Mouse (Mus musculus) liver, postnatal 0 days (tissue): Measurements from ENCODE around the gene Dennd1b. TPM values are rescaled to one million over a fixed set of nuclear protein-coding genes. Genes with fewer than 3 reads are reported as not detected.

ENCODE experiments used
- ATAC-seq: fragments of 200-750 bp; cut with Nextera tagmentation; 2 replicates; pipeline ENCODE4 v1.8.0; 2017; ENCODE audit warnings: mild to moderate bottlenecking, moderate library complexity
- DNase-seq: peaks from one replicate; pipeline ENCODE4 v3.0.0-alpha.2; 2016
- H3K27ac ChIP-seq: fragments of 300-500 bp; sonication (generic); 2 replicates; pipeline ENCODE4 v1.5.1; 2014; ENCODE audit warnings: antibody characterized with exemption, moderate library complexity, mild to moderate bottlenecking, low read depth
- H3K27me3 ChIP-seq: fragments of 300-500 bp; sonication (generic); 2 replicates; pipeline ENCODE4 v1.6.1; 2014; ENCODE audit warnings: low read length, control low read depth, mixed read lengths; ENCODE audit not compliant: insufficient read depth
- H3K36me3 ChIP-seq: fragments of 300-500 bp; sonication (generic); replicated peaks from 2 replicates; pipeline ENCODE4 v1.6.1; 2014; ENCODE audit warnings: mild to moderate bottlenecking, control low read depth, low read length, moderate library complexity, mixed read lengths; ENCODE audit not compliant: insufficient read depth
- H3K4me1 ChIP-seq: fragments of 300-500 bp; sonication (generic); 2 replicates; pipeline ENCODE4 v1.6.1; 2014; ENCODE audit warnings: antibody characterized with exemption, mild to moderate bottlenecking, control low read depth; ENCODE audit not compliant: insufficient read depth
- H3K4me2 ChIP-seq: fragments of 300-500 bp; sonication (generic); 2 replicates; pipeline ENCODE4 v1.6.1; 2014; ENCODE audit warnings: low read depth, mild to moderate bottlenecking, low read length, moderate library complexity, mixed read lengths
- H3K4me3 ChIP-seq: fragments of 300-500 bp; sonication (generic); 2 replicates; pipeline ENCODE4 v1.5.1; 2014; ENCODE audit warnings: low read depth, low read length
- H3K9ac ChIP-seq: fragments of 300-500 bp; sonication (generic); replicated peaks from 2 replicates; pipeline ENCODE4 v1.6.1; 2014; ENCODE audit warnings: mild to moderate bottlenecking, moderate library complexity
- H3K9me3 ChIP-seq: fragments of 300-500 bp; sonication (generic); 2 replicates; pipeline ENCODE4 v1.6.1; 2016; ENCODE audit warnings: mild to moderate bottlenecking, control low read depth, low read length, mixed read lengths
- CTCF ChIP-seq: sonication (generic); IDR thresholded peaks from 2 replicates; pipeline ENCODE4 v1.5.1; 2016; ENCODE audit warnings: antibody characterized with exemption, low read depth
- EP300 ChIP-seq: IDR thresholded peaks from 2 replicates; pipeline ENCODE4 v1.6.1; 2016; ENCODE audit warnings: antibody characterized with exemption, low read depth, mild to moderate bottlenecking
- WGBS: fragments of 180-500 bp; shearing (Covaris S2); extraction: QIAGEN DNeasy Blood & Tissue Kit; methylation state at CpG from one replicate; pipeline ENCODE4 v1.1.7; 2014; ENCODE audit not compliant: insufficient replicate concordance; 5-methylcytosine and 5-hydroxymethylcytosine counted together
- polyA plus RNA-seq: library from polyadenylated mRNA; unstranded; fragments of >200 nt; fragmentation: Nextera tagmentation; extraction: Ambion mirVana; gene quantifications from 2 replicates; pipeline ENCODE4 v1.2.1, GENCODE M21; 2015

Dennd1b gene
- polyA plus RNA-seq, 1 experiment from 2014 or later, result 8.4 TPM

- DNase-seq (no peak), ATAC-seq (no peak)
- Histone ChIP-seq H3K4me2 (no peak overlapping the region), H3K4me3 (no peak overlapping the region), H3K4me1 (no peaks in the 10 kb centered on the region), H3K36me3 (no peaks in the 10 kb centered on the region), H3K9me3 (no peaks in the 10 kb centered on the region), H3K27me3 (no peaks in the 10 kb centered on the region), H3K9ac (no peak overlapping the region), H3K27ac (no peak overlapping the region)
- no peak for TF ChIP-seq EP300
- no peak for TF ChIP-seq CTCF
- 65% methylated on average over 2 of the region's 2 CpGs for WGBS
Measured at GRCm38 (mm10) chr1:139194011-139194410, 230.8 kb downstream of the Dennd1b start.

GRCm38 (mm10) chr1:139194428-139195028 lies 231.3 kb downstream of the Dennd1b start:
- Histone ChIP-seq H3K4me2 (no peak overlapping the region), H3K36me3 (no peaks in the 10 kb centered on the region), H3K9me3 (no peaks in the 10 kb centered on the region), H3K4me1 (no peaks in the 10 kb centered on the region), H3K4me3 (no peak overlapping the region), H3K27me3 (no peaks in the 10 kb centered on the region), H3K9ac (no peak overlapping the region), H3K27ac (no peak overlapping the region)
- ATAC-seq (no peak), DNase-seq (no peak)
- TF ChIP-seq EP300, result no peak
- TF ChIP-seq CTCF, result no peak
- 32% methylated on average over 5 of the region's 5 CpGs for WGBS

DNA sequence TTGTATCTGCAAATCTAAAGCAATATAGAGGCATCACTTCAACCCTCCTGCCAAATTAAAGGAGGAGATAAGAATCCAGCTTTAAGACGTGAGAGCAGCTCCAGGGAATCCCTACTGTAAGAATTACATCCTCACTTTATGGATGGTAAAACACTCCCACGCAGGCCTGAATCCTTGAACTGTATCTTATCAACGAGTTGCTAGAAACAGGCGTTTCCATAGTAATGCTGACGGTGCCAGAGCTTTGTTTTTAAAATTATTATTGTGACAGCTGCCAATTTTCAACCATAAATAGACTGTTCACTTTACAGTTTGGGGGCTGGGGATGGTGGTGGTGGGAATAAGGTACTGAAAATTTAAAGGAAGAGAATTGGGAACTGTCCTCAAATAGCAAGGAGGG lies 239.8 kb downstream of the Dennd1b start:
- no peak for TF ChIP-seq EP300
- TF ChIP-seq CTCF, result no peak
- Histone ChIP-seq H3K27me3 (no peaks in the 10 kb centered on the region), H3K9ac (no peak overlapping the region), H3K9me3 (no peaks in the 10 kb centered on the region), H3K4me1 (no peaks in the 10 kb centered on the region), H3K27ac (no peak overlapping the region), H3K4me2 (no peak overlapping the region), H3K4me3 (no peak overlapping the region), H3K36me3 (no peaks in the 10 kb centered on the region)
- ATAC-seq (no peak), DNase-seq (no peak)
- WGBS, result 57% methylated on average over 5 of the region's 5 CpGs

DNA sequence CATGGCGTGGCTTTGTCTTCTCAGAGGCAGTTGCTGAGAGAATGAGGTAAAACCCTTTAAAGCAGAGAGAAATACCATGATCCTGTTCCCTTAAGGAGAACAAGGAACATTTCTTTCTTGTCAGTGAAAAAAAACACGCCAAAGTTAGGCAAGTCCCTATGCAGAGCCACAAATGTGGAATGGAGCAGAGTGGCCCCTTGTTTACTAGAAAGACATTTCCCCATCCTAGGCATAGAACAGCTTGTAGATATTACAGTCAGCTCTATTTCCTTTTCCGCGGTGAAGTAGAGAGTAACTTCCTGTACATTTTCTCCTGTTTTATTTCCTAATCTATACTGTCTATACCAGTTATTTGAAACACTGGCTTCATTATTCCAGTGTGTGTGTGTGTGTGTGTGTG lies 243.0 kb downstream of the Dennd1b start:
- ATAC-seq (no peak), DNase-seq (no peak)

GRCm38 (mm10) chr1:139209796-139210195 lies 246.6 kb downstream of the Dennd1b start:
- TF ChIP-seq EP300 (no peak), CTCF (no peak)
- Histone ChIP-seq H3K36me3 (no peaks in the 10 kb centered on the region), H3K4me2 (no peak overlapping the region), H3K9me3 (no peaks in the 10 kb centered on the region), H3K4me1 (no peaks in the 10 kb centered on the region; the same call in 1 of the 2 replicates), H3K9ac (no peak overlapping the region), H3K27me3 (no peaks in the 10 kb centered on the region), H3K4me3 (no peak overlapping the region), H3K27ac (no peak overlapping the region)
- DNase-seq, result no peak
- ATAC-seq, result no peak
- WGBS, result 56% methylated on average over 7 of the region's 7 CpGs

More for the DNA sequence above, 243.0 kb downstream of the Dennd1b start:
- no peaks in the 10 kb centered on the region for H3K27me3 ChIP-seq
- no peaks in the 10 kb centered on the region for H3K9me3 ChIP-seq
- no peak overlapping the region for H3K9ac ChIP-seq
- 46% methylated on average over 4 of the region's 4 CpGs for WGBS
- H3K4me2 ChIP-seq, result no peak overlapping the region
- H3K36me3 ChIP-seq, result no peaks in the 10 kb centered on the region
- H3K27ac ChIP-seq, result no peak overlapping the region
- H3K4me3 ChIP-seq, result no peak overlapping the region
- TF ChIP-seq EP300 (no peak), CTCF (no peak)
- no peaks in the 10 kb centered on the region; the same call in 1 of the 2 replicates for H3K4me1 ChIP-seq

GRCm38 (mm10) chr1:139210505-139210904 lies 247.3 kb downstream of the Dennd1b start:
- Histone ChIP-seq H3K4me1 (no peaks in the 10 kb centered on the region; the same call in 1 of the 2 replicates), H3K27ac (no peak overlapping the region), H3K9ac (no peak overlapping the region), H3K9me3 (no peaks in the 10 kb centered on the region), H3K36me3 (no peaks in the 10 kb centered on the region), H3K4me2 (no peak overlapping the region), H3K4me3 (no peak overlapping the region), H3K27me3 (no peaks in the 10 kb centered on the region)
- TF ChIP-seq EP300, result no peak
- TF ChIP-seq CTCF, result no peak
- no peak for ATAC-seq
- 69% methylated on average over 4 of the region's 4 CpGs for WGBS
- DNase-seq, result no peak
